Mouse (Mus musculus): ENCODE results near the gene Afmid. TPM values are rescaled to one million over a fixed set of nuclear protein-coding genes. Genes with fewer than 3 reads are reported as not detected.

Gene Afmid
- polyA plus RNA-seq, 1 experiment from 2014 or later, result 20.8 TPM

GRCm38 (mm10) chr11:117827386-117827785, 1.7 kb downstream of the Afmid start:
- Histone ChIP-seq H3K9ac (ENCODE audit: low read length) (peak overlapping the region; percentile 86), H3K27me3 (ENCODE audit: control insufficient read depth, insufficient read depth, low read length) (no peaks in the 10 kb centered on the region), H3K4me1 (ENCODE audit: control insufficient read depth in 2 of 2, insufficient read depth in 2 of 2, low read length in 2 of 2) (peaks cover 68 to 84% of the 10 kb centered on the region in 2 experiments), H3K36me3 (ENCODE audit: control insufficient read depth, insufficient read depth, low read length) (peaks cover 16% of the 10 kb centered on the region), H3K4me2 (ENCODE audit: low read length) (peak overlapping the region; percentile 92), H3K27ac (replicated peaks in 1 of 2; ENCODE audit: control insufficient read depth in 1 of 2, insufficient read depth in 1 of 2, low read depth in 2 of 2, low read length in 2 of 2) (peak overlapping the region; percentile 90 to 97; a peak in 3 of 4 replicates), H3K4me3 (ENCODE audit: control insufficient read depth in 1 of 2, insufficient read depth in 1 of 2, low read depth in 1 of 2, low read length in 2 of 2) (0 out of 4 replicates have a peak overlapping the region, but pooled peaks of 1 of the 2 experiments have one; percentile 10), H3K9me3 (ENCODE audit: control insufficient read depth, low read length) (no peaks in the 10 kb centered on the region)
- ATAC-seq (ENCODE audit: insufficient number of reproducible peaks, insufficient read depth, low FRiP score, low read depth), result no peak
- WGBS, result 51% methylated on average over 3 of the region's 3 CpGs

- Histone ChIP-seq H3K27me3 (ENCODE audit: control insufficient read depth, insufficient read depth, low read length) (no peaks in the 10 kb centered on the region), H3K4me1 (ENCODE audit: control insufficient read depth in 2 of 2, insufficient read depth in 2 of 2, low read length in 2 of 2) (peaks cover 61 to 74% of the 10 kb centered on the region in 2 experiments), H3K9ac (ENCODE audit: low read length) (peak overlapping the region; percentile 86), H3K27ac (replicated peaks in 1 of 2; ENCODE audit: control insufficient read depth in 1 of 2, insufficient read depth in 1 of 2, low read depth in 2 of 2, low read length in 2 of 2) (peak overlapping the region; percentile 90 to 97), H3K9me3 (ENCODE audit: control insufficient read depth, low read length) (no peaks in the 10 kb centered on the region), H3K4me2 (ENCODE audit: low read length) (peak overlapping the region; percentile 92), H3K36me3 (ENCODE audit: control insufficient read depth, insufficient read depth, low read length) (peaks cover 9% of the 10 kb centered on the region), H3K4me3 (ENCODE audit: control insufficient read depth in 1 of 2, insufficient read depth in 1 of 2, low read depth in 1 of 2, low read length in 2 of 2) (peak overlapping the region; percentile 1 to 10; a peak in 2 of 4 replicates)
- WGBS, result 39% methylated on average over 18 of the region's 18 CpGs
- ATAC-seq (ENCODE audit: insufficient number of reproducible peaks, insufficient read depth, low FRiP score, low read depth), result no peak
These were observed 2.6 kb downstream of the Afmid start for GRCm38 (mm10) chr11:117828149-117828887.

- 7% methylated on average over 9 of the region's 9 CpGs for WGBS
These were observed 3.3 kb downstream of the Afmid start for GRCm38 (mm10) chr11:117828888-117829604.

GRCm38 (mm10) chr11:117829671-117830215, 4.0 kb downstream of the Afmid start:
- Histone ChIP-seq H3K4me1 (ENCODE audit: control insufficient read depth in 2 of 2, insufficient read depth in 2 of 2, low read length in 2 of 2) (peaks cover 52 to 61% of the 10 kb centered on the region in 2 experiments), H3K9me3 (ENCODE audit: control insufficient read depth, low read length) (no peaks in the 10 kb centered on the region), H3K27me3 (ENCODE audit: control insufficient read depth, insufficient read depth, low read length) (no peaks in the 10 kb centered on the region), H3K4me2 (ENCODE audit: low read length) (peak overlapping the region; percentile 92; the same call in 1 of the 2 replicates), H3K9ac (ENCODE audit: low read length) (peak overlapping the region; percentile 56), H3K36me3 (ENCODE audit: control insufficient read depth, insufficient read depth, low read length) (no peaks in the 10 kb centered on the region), H3K27ac (replicated peaks in 1 of 2; ENCODE audit: control insufficient read depth in 1 of 2, insufficient read depth in 1 of 2, low read depth in 2 of 2, low read length in 2 of 2) (peak overlapping the region; percentile 90 to 97), H3K4me3 (ENCODE audit: control insufficient read depth in 1 of 2, insufficient read depth in 1 of 2, low read depth in 1 of 2, low read length in 2 of 2) (no peak overlapping the region)
- ATAC-seq (ENCODE audit: insufficient number of reproducible peaks, insufficient read depth, low FRiP score, low read depth), result no peak
- WGBS, result 44% methylated on average over 2 of the region's 2 CpGs

More at GRCm38 (mm10) chr11:117828888-117829604, 3.3 kb downstream of the Afmid start:
- Histone ChIP-seq H3K9me3 (ENCODE audit: control insufficient read depth, low read length) (no peaks in the 10 kb centered on the region), H3K36me3 (ENCODE audit: control insufficient read depth, insufficient read depth, low read length) (peaks cover 2% of the 10 kb centered on the region; the same call in 1 of the 2 replicates), H3K4me2 (ENCODE audit: low read length) (peak overlapping the region; percentile 92), H3K27ac (replicated peaks in 1 of 2; ENCODE audit: control insufficient read depth in 1 of 2, insufficient read depth in 1 of 2, low read depth in 2 of 2, low read length in 2 of 2) (peak overlapping the region; percentile 90 to 97), H3K9ac (ENCODE audit: low read length) (peak overlapping the region; percentile 56), H3K4me3 (ENCODE audit: control insufficient read depth in 1 of 2, insufficient read depth in 1 of 2, low read depth in 1 of 2, low read length in 2 of 2) (no peak overlapping the region), H3K4me1 (ENCODE audit: control insufficient read depth in 2 of 2, insufficient read depth in 2 of 2, low read length in 2 of 2) (peaks cover 57 to 67% of the 10 kb centered on the region in 2 experiments), H3K27me3 (ENCODE audit: control insufficient read depth, insufficient read depth, low read length) (no peaks in the 10 kb centered on the region)
- peak; percentile 32; the same call in 1 of the 2 replicates for ATAC-seq (ENCODE audit: insufficient number of reproducible peaks, insufficient read depth, low FRiP score, low read depth)

- Histone ChIP-seq H3K36me3 (ENCODE audit: control insufficient read depth, insufficient read depth, low read length) (no peaks in the 10 kb centered on the region), H3K27me3 (ENCODE audit: control insufficient read depth, insufficient read depth, low read length) (no peaks in the 10 kb centered on the region), H3K4me1 (ENCODE audit: control insufficient read depth in 2 of 2, insufficient read depth in 2 of 2, low read length in 2 of 2) (peaks cover 52 to 54% of the 10 kb centered on the region in 2 experiments), H3K4me2 (ENCODE audit: low read length) (no peak overlapping the region), H3K27ac (replicated peaks in 1 of 2; ENCODE audit: control insufficient read depth in 1 of 2, insufficient read depth in 1 of 2, low read depth in 2 of 2, low read length in 2 of 2) (peak overlapping the region; percentile 90 to 97), H3K9me3 (ENCODE audit: control insufficient read depth, low read length) (no peaks in the 10 kb centered on the region), H3K9ac (ENCODE audit: low read length) (no peak overlapping the region; the same call in 1 of the 2 replicates), H3K4me3 (ENCODE audit: control insufficient read depth in 1 of 2, insufficient read depth in 1 of 2, low read depth in 1 of 2, low read length in 2 of 2) (no peak overlapping the region)
- WGBS, result 47% methylated on average over 9 of the region's 9 CpGs
- no peak for ATAC-seq (ENCODE audit: insufficient number of reproducible peaks, insufficient read depth, low FRiP score, low read depth)
These were observed 4.7 kb downstream of the Afmid start for GRCm38 (mm10) chr11:117830401-117830800.

- no peak for ATAC-seq (ENCODE audit: insufficient number of reproducible peaks, insufficient read depth, low FRiP score, low read depth)
These were observed 6.6 kb downstream of the Afmid start for GRCm38 (mm10) chr11:117832086-117832969.

More at GRCm38 (mm10) chr11:117832086-117832969, 6.6 kb downstream of the Afmid start:
- Histone ChIP-seq H3K4me2 (ENCODE audit: low read length) (peak overlapping the region; percentile 47), H3K36me3 (ENCODE audit: control insufficient read depth, insufficient read depth, low read length) (no peaks in the 10 kb centered on the region), H3K9me3 (ENCODE audit: control insufficient read depth, low read length) (no peaks in the 10 kb centered on the region), H3K4me1 (ENCODE audit: control insufficient read depth in 2 of 2, insufficient read depth in 2 of 2, low read length in 2 of 2) (peaks cover 38 to 40% of the 10 kb centered on the region in 2 experiments), H3K4me3 (ENCODE audit: control insufficient read depth in 1 of 2, insufficient read depth in 1 of 2, low read depth in 1 of 2, low read length in 2 of 2) (peak overlapping the region; percentile 15 to 26; a peak in 3 of 4 replicates), H3K27me3 (ENCODE audit: control insufficient read depth, insufficient read depth, low read length) (no peaks in the 10 kb centered on the region), H3K27ac (replicated peaks in 1 of 2; ENCODE audit: control insufficient read depth in 1 of 2, insufficient read depth in 1 of 2, low read depth in 2 of 2, low read length in 2 of 2) (no peak overlapping the region), H3K9ac (ENCODE audit: low read length) (no peak overlapping the region)
- WGBS, result 27% methylated on average over 28 of the region's 28 CpGs
